Mouse (Mus musculus) brain, embryonic 14.5 days (tissue): ENCODE data around the gene Amer2. TPM values are rescaled to one million over a fixed set of nuclear protein-coding genes. Genes with fewer than 3 reads are reported as not detected.

Source experiments
- DNase-seq: peaks from one replicate; pipeline ENCODE4 v3.0.0-alpha.2; 2011; ENCODE audit warnings: low read depth
- CTCF ChIP-seq: fragments of 200-500 bp; IDR thresholded peaks from 2 replicates; pipeline ENCODE4 v1.5.1; 2012; ENCODE audit warnings: inconsistent platforms, mild to moderate bottlenecking, moderate library complexity, borderline replicate concordance; ENCODE audit not compliant: insufficient read depth, insufficient read length; ENCODE audit errors: extremely low read depth
- POLR2A ChIP-seq: fragments of 200-500 bp; IDR thresholded peaks from 2 replicates; pipeline ENCODE4 v1.6.1; 2012; ENCODE audit warnings: mild to moderate bottlenecking, inconsistent platforms, borderline replicate concordance; ENCODE audit not compliant: poor library complexity, insufficient read depth, insufficient read length, severe bottlenecking; ENCODE audit errors: extremely low read depth
- polyA plus RNA-seq: library from polyadenylated mRNA; depleted of rRNA; stranded (reverse); fragments of >200 nt; gene quantifications from 2 replicates; pipeline ENCODE4 v1.2.3, GENCODE M21; 2012

The Amer2 gene
- polyA plus RNA-seq, 1 experiment, result 27.4 TPM

GRCm38 (mm10) chr14:60378566-60379322, 5.7 kb downstream of the Amer2 start:
- peak; percentile 77 for DNase-seq
- peak; percentile 35; the same call in 1 of the 2 replicates for TF ChIP-seq POLR2A
- TF ChIP-seq CTCF, result no peak

GRCm38 (mm10) chr14:60379323-60379957, 6.4 kb downstream of the Amer2 start:
- TF ChIP-seq CTCF, result no peak
- no peak for TF ChIP-seq POLR2A
- no peak for DNase-seq

GRCm38 (mm10) chr14:60379958-60380330, 6.9 kb downstream of the Amer2 start:
- no peak for DNase-seq
- TF ChIP-seq POLR2A, result no peak
- no peak for TF ChIP-seq CTCF

- peak; percentile 71 for DNase-seq
- TF ChIP-seq POLR2A (no peak), CTCF (no peak)
Measured at GRCm38 (mm10) chr14:60381671-60382070, 8.6 kb downstream of the Amer2 start.

- TF ChIP-seq POLR2A (no peak), CTCF (no peak)
- DNase-seq, result no peak
Measured at GRCm38 (mm10) chr14:60383816-60384215, 10.8 kb downstream of the Amer2 start.

GRCm38 (mm10) chr14:60384269-60384668, 11.2 kb downstream of the Amer2 start:
- no peak for DNase-seq
- TF ChIP-seq POLR2A, result no peak
- no peak for TF ChIP-seq CTCF

GRCm38 (mm10) chr14:60385079-60385643, 12.1 kb downstream of the Amer2 start:
- DNase-seq, result peak; percentile 73
- TF ChIP-seq CTCF (no peak), POLR2A (no peak)

GRCm38 (mm10) chr14:60386591-60387501, 13.8 kb downstream of the Amer2 start:
- DNase-seq, result no peak
- TF ChIP-seq CTCF (no peak), POLR2A (no peak)

GRCm38 (mm10) chr14:60388332-60388731, 15.3 kb downstream of the Amer2 start:
- no peak for TF ChIP-seq POLR2A
- no peak for TF ChIP-seq CTCF
- no peak for DNase-seq

GRCm38 (mm10) chr14:60392202-60392601, 19.1 kb downstream of the Amer2 start:
- TF ChIP-seq POLR2A, result no peak
- DNase-seq, result no peak

GRCm38 (mm10) chr14:60397321-60397720, 24.3 kb downstream of the Amer2 start:
- DNase-seq, result no peak

More at GRCm38 (mm10) chr14:60397321-60397720, 24.3 kb downstream of the Amer2 start:
- TF ChIP-seq CTCF, result no peak
- no peak for TF ChIP-seq POLR2A
